Comparison of ENCODE assay signal across 16 mouse cellular contexts in genomic region chr9:87147927-87148326, GRCm38 (mm10). TPM values are rescaled to one million over a fixed set of nuclear protein-coding genes. Genes with fewer than 3 reads are reported as not detected.
DNase-seq lines count a peak whose midpoint lies in the region; ATAC-seq lines count a peak whose summit lies in the region.
"Had no signal": no experiment of that assay in that cellular context is flagged by ENCODE, and none has a peak within 500 bp of the region (broad histone marks: within the 10 kb centered on the region; RNA-seq: fewer than 3 reads in every experiment).

No protein-coding gene starts in this region.

- H3K4me2 ChIP-seq in embryonic facial prominence, embryonic 13.5 days = no peak overlapping the region
- no peak overlapping the region for H3K4me2 ChIP-seq in kidney, embryonic 16.5 days (replicated peaks; ENCODE audit: low read depth, low read length)
- H3K4me2 ChIP-seq: forebrain, embryonic 12.5 days; heart, embryonic 13.5 days; neural tube, embryonic 12.5 days had no signal

- peaks cover 16% of the 10 kb centered on the region for H3K4me1 ChIP-seq in embryonic facial prominence, embryonic 13.5 days
- H3K4me1 ChIP-seq in kidney, embryonic 16.5 days (ENCODE audit: insufficient read depth, low read length) = peaks cover 10% of the 10 kb centered on the region

- H3K9me3 ChIP-seq in embryonic facial prominence, embryonic 13.5 days = no peaks in the 10 kb centered on the region
- H3K9me3 ChIP-seq in kidney, embryonic 16.5 days (ENCODE audit: low read length) = no peaks in the 10 kb centered on the region
- H3K9me3 ChIP-seq: forebrain, embryonic 12.5 days; heart, embryonic 13.5 days; hindbrain, embryonic 10.5 days; neural tube, embryonic 12.5 days had no signal

- ATAC-seq in embryonic facial prominence, embryonic 13.5 days (ENCODE audit: insufficient number of reproducible peaks, insufficient read depth, low FRiP score, low TSS enrichment, low read depth) = 0 out of 2 replicates have a peak, but pooled peaks have one; percentile 33
- ATAC-seq in kidney, embryonic 16.5 days (ENCODE audit: low FRiP score, low TSS enrichment) = peak; percentile 84

- no peak overlapping the region for H3K27ac ChIP-seq in embryonic facial prominence, embryonic 13.5 days
- no peak overlapping the region for H3K27ac ChIP-seq in kidney, embryonic 16.5 days (ENCODE audit: low read length)
- H3K27ac ChIP-seq: forebrain, embryonic 12.5 days; heart, embryonic 13.5 days; hindbrain, embryonic 10.5 days; neural tube, embryonic 12.5 days had no signal

- peaks cover 38% of the 10 kb centered on the region for H3K27me3 ChIP-seq in embryonic facial prominence, embryonic 13.5 days
- peaks cover 24% of the 10 kb centered on the region for H3K27me3 ChIP-seq in kidney, embryonic 16.5 days (ENCODE audit: insufficient read depth, low read length)
- H3K27me3 ChIP-seq: CH12.LX had no signal

- peak; percentile 8 for DNase-seq in embryo, embryonic 10.5 days (ENCODE audit: low spot score)
- no peak for DNase-seq in embryo, embryonic 10 days (ENCODE audit: low spot score)
- peak; percentile 9 for DNase-seq in lung, postnatal 10 days
- no peak for DNase-seq in left cerebral cortex, adult 8-10 months (ENCODE audit: low spot score in 2 of 2)
- no peak for DNase-seq in cerebellum, postnatal 4 days (ENCODE audit: low spot score in 2 of 2)
- DNase-seq in frontal cortex, postnatal 25 days (ENCODE audit: low spot score in 2 of 2) = no peak
- DNase-seq: cerebellum, adult 18-20 months; gastrocnemius, postnatal 10 days; layer of hippocampus, postnatal 36 days had no signal

- H3K36me3 ChIP-seq in embryonic facial prominence, embryonic 13.5 days = no peaks in the 10 kb centered on the region
- H3K36me3 ChIP-seq in kidney, embryonic 16.5 days (ENCODE audit: insufficient read depth, low read length) = no peaks in the 10 kb centered on the region
- H3K36me3 ChIP-seq: forebrain, embryonic 12.5 days; heart, embryonic 13.5 days; hindbrain, embryonic 10.5 days; neural tube, embryonic 12.5 days had no signal

- H3K9ac ChIP-seq in embryonic facial prominence, embryonic 13.5 days = no peak overlapping the region
- no peak overlapping the region for H3K9ac ChIP-seq in kidney, embryonic 16.5 days (replicated peaks; ENCODE audit: low read length)
- H3K9ac ChIP-seq: forebrain, embryonic 12.5 days; heart, embryonic 13.5 days; neural tube, embryonic 12.5 days had no signal

- H3K4me3 ChIP-seq in embryonic facial prominence, embryonic 13.5 days = no peak overlapping the region
- H3K4me3 ChIP-seq in kidney, embryonic 16.5 days (ENCODE audit: low read length) = no peak overlapping the region
- H3K4me3 ChIP-seq: forebrain, embryonic 12.5 days; heart, embryonic 13.5 days; hindbrain, embryonic 10.5 days; neural tube, embryonic 12.5 days had no signal

- WGBS in embryonic facial prominence, embryonic 13.5 days = 73% methylated on average over 2 of the region's 2 CpGs
- WGBS in kidney, embryonic 16.5 days = 56% methylated on average over 2 of the region's 2 CpGs

RNA-seq across cellular contexts. Expression of gene Mrap2, which starts 3.8 kb away (rescaled TPM):
- 0.10 and 0.36 TPM in 2 replicates for polyA plus RNA-seq in embryonic facial prominence, embryonic 13.5 days (2015; fragmentation: Nextera tagmentation; extraction: Ambion mirVana)
- polyA plus RNA-seq in kidney, embryonic 16.5 days (2015; fragmentation: Nextera tagmentation; extraction: Ambion mirVana) = 0.21 and 0.26 TPM in 2 replicates
- total RNA-seq in left cerebral cortex, adult 8-10 months (2022) = 1 to 10 TPM; 7.3 to 8.2 (median 7.9) TPM
- total RNA-seq: CH12.LX had no signal
- polyA plus RNA-seq: heart, embryonic 13.5 days; hindbrain, embryonic 10.5 days had no signal

Comparison
In these comparisons a context has a peak if more than half of its experiments do, and no peak if none do; other contexts are left out.
1. DNase-seq: peak in embryo, embryonic 10.5 days (single experiment) and lung, postnatal 10 days (single experiment); none in embryo, embryonic 10 days (single experiment), left cerebral cortex, adult 8-10 months (0 of 2), cerebellum, postnatal 4 days (0 of 2) and frontal cortex, postnatal 25 days (0 of 2).